Mouse (Mus musculus) CD8-positive naive resting alpha-beta T cell, adult 57 days (primary cell): Measurements from ENCODE around the gene Gm6482. TPM values are rescaled to one million over a fixed set of nuclear protein-coding genes. Genes with fewer than 3 reads are reported as not detected.

Source experiments
- total RNA-seq: library from RNA; stranded (reverse); gene quantifications from one replicate; pipeline ENCODE4 v1.2.4, GENCODE M21; 2023

The Gm6482 gene
- total RNA-seq: not detected

GRCm38 (mm10) chr14:41408181-41408580 is at the start of gene Gm6482:
Gm6482 (minus strand) TSS chr14:41408281.

GRCm38 (mm10) chr14:41453418-41453817 is 45.3 kb upstream of the Gm6482 start, which contains the start of gene Gm7954:
Gm7954 (minus strand) TSS chr14:41453518.

GRCm38 (mm10) chr14:41386279-41386678 is 21.8 kb downstream of the Gm6482 start, which contains the start of gene Gm7945:
Gm7945 (minus strand) TSS chr14:41386379.

Other genes with a start within 250 kb of the Gm6482 start
- gene Sftpd, start 223.1 kb downstream of the Gm6482 start, total RNA-seq: not detected
- not detected for gene Gm2832, start 129.5 kb downstream of the Gm6482 start, total RNA-seq
- gene Gm5798, start 59.7 kb downstream of the Gm6482 start, total RNA-seq: not detected
- not detected for gene Gm7945, start 21.9 kb downstream of the Gm6482 start, total RNA-seq
- not detected for gene Gm7954, start 45.2 kb upstream of the Gm6482 start, total RNA-seq
- gene Gm3486, start 81.2 kb upstream of the Gm6482 start, total RNA-seq: not detected
- not detected for gene Gm7970, start 147.3 kb upstream of the Gm6482 start, total RNA-seq
- gene 1700049E17Rik2, start 164.9 kb upstream of the Gm6482 start, total RNA-seq: not detected
- gene Gm3072, start 216.3 kb upstream of the Gm6482 start, total RNA-seq: not detected
- gene Gm3676, start 238.2 kb upstream of the Gm6482 start, total RNA-seq: not detected